Mouse (Mus musculus) lung, postnatal 14 days (tissue): ENCODE results near the gene Usp3.
A peak's percentile ranks its signal among the peaks of the same experiment; 100 is the strongest.

Experiments
- DNase-seq: peaks from one replicate; pipeline ENCODE4 v3.0.0; 2021

Gene Usp3

GRCm38 (mm10) chr9:66592708-66593612, at the start of gene Usp3:
Gene Usp3, minus strand, starts transcription at chr9:66593142.
- DNase-seq = peak; percentile 97

- DNase-seq = no peak
These were observed 47.5 kb upstream of the Usp3 start for GRCm38 (mm10) chr9:66640491-66640890.

DNA sequence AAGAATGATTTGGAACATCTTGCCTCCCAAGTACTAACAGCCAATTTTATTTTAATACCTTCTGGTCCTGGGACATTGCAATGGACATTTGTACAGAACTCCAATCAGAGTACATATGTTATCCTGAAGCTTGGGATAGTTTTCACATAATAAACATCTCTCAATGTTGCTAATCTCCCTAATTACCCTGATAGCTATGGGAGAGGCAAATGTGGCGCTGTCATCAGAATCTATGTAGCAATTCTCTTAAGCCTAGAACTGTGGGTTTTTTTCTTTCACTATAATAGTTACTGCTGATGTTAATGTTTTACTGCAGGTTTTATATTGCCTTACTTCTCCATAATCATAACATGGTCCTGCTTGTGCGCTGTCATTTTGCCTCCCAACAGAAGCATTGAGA, 46.7 kb upstream of the Usp3 start:
- no peak for DNase-seq

DNA sequence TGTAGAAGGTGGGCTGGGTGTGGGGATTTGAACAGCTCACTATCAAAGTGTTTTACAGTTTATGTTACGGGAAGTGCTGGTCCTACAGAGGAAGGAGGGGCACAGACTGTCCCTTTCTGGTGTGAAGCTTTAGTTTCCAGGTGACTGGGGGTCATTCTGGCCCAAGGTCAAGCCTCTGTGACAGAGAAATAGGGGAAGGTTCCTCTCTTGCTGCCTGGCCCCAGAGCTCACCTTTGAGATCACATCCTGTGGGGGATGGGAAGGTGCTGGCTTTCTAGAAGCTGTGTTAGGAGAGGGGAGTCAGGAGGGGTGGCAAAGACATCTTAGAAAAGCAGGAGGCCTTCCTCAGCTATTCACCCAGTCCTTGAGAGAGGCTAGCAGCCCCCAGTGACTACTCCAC, 39.5 kb upstream of the Usp3 start:
- no peak for DNase-seq

DNA sequence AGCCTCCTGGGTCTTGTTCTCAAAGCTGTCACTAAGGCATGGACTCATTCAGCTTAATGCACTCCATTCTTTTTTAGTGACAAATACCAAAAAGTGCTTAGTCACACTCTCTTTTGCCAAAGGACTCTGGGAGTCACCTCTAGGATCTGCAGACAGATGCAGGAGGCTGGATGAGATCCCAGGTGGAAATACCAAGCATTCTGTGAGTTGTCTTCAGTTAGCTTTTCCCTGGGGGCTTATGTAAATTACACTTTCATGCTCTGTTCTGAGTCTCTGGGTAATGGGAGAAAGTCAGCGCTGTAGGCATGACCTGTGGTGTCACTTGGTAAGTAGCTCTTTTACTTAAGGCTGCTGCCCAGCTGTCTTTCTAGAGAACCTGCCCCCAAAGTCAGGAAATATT, 38.0 kb upstream of the Usp3 start:
- DNase-seq = no peak

- peak; percentile 36 for DNase-seq
These were observed 33.7 kb upstream of the Usp3 start for GRCm38 (mm10) chr9:66626661-66627060.

DNA sequence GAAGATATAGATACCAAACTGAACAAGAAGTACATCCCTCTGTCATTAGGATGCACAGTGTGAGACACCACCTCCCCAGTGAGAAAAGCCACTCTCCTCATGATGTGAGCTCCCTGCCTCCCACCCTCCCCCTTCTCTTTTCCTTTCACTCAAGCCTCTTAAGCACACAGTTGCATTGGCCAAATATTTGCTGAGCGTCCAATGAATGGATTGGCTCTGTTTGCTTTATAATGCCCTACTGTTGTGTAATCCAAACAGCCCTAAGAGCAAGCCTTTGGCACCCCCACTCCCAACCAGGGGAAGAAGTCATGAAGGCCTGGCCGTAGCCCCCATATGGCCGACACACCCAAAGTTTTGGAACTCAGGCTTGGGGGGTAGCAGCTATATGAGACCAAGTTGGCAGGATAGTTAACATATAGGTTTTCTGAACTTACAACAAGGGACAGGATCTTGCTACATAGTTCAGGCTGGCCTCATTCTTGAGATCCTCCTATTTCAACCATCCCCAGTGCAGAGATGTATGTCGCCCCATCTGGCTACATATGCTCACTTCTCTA, 33.1 kb upstream of the Usp3 start:
- DNase-seq = no peak

- no peak for DNase-seq
These were observed 31.9 kb upstream of the Usp3 start for GRCm38 (mm10) chr9:66624873-66625272.

DNA sequence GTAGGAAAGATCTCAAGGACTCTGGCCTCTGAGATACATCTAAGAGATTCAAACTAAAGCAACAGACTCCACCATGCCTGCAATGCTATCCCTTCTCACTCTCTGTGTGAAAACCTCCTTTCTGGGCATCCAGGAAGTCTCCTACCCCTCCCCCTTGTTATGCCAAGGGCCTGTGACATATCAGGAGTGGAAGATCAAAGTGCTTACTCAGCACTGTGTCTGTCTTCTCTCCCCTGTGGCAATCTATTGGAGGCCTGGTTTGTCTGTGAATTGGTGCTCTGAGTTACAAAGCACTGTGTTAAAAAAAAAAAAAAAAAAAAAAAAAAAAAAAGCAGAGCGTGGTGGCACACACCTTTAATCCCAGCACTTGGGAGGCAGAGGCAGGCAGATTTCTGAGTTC, 30.7 kb upstream of the Usp3 start:
- DNase-seq = no peak

DNA sequence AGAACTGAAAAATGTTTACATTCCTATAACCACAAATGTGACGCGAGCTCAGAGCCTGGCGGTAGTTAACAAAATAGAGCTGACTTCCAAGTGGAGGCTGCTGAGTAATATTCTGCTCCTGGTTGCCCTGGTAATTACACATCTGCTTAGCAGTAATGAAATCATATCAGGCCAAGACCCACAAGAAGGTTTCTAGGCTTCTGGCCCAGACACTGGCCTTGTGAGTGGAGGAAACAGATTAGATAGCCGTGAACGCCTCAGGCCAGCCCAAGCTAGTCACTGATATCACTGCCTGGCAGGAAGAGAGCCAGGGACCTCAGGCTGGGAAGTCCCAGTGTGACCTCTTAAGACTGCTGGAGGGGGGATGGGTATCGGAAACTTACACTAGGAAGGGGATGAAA, 27.6 kb upstream of the Usp3 start:
- DNase-seq = peak; percentile 53

DNA sequence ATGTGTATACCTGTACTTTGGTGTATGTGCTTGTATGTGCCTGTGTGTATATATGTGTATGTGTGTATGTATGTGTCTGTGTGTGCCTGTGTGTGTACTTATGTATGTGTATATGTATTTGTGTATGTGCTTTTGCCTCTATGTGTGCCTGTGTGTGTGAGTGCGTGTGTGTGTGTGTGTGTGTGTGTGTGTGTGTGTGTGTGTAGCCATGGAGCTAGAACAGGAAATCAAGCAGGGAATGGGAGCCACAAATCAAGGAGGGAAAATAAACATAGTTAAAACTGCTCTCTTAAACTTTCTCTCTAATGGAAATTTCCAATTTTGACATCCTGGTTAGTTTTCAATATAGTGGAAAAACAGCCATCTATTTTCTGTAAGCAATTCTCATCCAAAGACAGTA, 27.1 kb upstream of the Usp3 start:
- no peak for DNase-seq

GRCm38 (mm10) chr9:66617812-66618211, 24.9 kb upstream of the Usp3 start:
- DNase-seq = no peak

DNA sequence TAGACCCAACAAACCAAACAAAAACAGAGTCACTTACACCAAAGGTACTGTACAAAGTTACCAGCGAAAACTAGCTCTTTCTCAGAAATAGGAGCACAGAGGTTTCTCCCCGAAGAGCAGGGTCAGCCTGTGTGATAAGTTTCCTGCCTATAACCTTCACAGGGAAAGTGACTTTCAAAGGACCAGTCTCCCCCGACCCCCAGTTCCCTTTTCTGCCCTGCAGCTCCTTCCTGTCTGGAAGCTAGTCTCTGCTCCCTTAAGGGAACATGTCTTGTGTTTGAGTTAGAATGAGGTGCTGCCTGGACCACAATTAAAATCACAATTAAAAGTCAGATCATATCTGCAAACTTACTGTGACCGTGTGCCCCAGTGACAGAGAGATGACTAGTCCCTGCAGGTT, 23.9 kb upstream of the Usp3 start:
- DNase-seq = no peak

DNA sequence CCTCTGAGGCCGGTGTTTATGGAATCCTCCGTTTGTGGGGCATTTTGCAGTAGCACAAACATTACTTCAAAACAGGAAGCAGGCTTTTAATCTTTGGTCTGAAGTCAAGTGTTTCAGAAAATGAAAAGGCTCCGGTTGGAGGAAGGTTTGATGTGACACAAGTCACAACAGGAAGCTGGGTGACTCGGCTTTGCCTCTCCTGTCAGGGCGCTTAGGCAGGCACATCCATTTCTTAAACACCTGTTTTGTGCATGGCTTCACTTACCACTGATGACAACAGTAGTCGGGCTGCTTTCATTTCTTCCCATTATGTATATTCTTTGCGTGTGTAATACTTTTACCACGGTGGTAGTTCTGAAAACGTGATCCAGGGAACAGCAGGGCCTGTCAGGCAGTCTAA, 22.2 kb upstream of the Usp3 start:
- no peak for DNase-seq

DNA sequence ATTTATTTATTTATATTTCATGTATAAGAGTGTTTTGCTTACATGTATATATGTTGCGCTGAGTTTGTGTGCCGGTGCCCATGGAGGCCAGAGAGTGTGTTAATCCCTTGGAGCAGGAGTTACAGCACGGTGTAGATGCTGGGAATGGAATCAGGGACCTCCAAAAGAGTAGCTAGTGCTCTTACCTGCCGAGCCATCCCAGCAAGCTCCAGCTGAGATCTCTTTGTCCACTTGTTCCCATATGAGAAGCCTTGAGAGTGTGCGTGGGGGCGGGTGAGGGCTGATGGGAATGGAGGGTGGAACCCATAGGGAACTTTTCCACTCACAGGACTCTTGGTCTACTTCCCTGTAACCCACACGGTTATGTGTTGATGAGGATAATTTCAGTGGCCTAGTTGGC, 21.6 kb upstream of the Usp3 start:
- no peak for DNase-seq

DNA sequence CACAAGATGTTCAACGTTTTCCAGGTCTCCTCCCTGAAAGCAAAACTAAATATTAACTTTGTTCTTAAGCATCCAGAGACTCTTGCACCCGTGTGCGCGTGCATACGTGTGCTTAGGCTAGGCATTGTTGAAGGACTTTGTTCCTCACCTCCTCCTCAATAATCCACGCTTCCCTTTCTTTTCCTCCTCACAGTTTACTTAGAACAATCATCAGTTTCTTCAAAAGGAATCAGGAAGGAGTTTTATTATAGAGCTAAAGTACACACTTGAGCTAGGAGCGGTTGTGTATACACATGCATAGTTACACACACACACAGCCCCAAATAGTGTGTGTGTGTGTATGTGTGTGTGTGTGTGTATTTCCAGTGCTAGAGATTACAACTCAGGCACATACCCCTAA, 20.7 kb upstream of the Usp3 start:
- DNase-seq = no peak

GRCm38 (mm10) chr9:66611478-66612093, 18.6 kb upstream of the Usp3 start:
- peak; percentile 96 for DNase-seq

- no peak for DNase-seq
These were observed 15.9 kb upstream of the Usp3 start for GRCm38 (mm10) chr9:66608817-66609345.

GRCm38 (mm10) chr9:66606851-66607250, 13.9 kb upstream of the Usp3 start:
- no peak for DNase-seq

DNA sequence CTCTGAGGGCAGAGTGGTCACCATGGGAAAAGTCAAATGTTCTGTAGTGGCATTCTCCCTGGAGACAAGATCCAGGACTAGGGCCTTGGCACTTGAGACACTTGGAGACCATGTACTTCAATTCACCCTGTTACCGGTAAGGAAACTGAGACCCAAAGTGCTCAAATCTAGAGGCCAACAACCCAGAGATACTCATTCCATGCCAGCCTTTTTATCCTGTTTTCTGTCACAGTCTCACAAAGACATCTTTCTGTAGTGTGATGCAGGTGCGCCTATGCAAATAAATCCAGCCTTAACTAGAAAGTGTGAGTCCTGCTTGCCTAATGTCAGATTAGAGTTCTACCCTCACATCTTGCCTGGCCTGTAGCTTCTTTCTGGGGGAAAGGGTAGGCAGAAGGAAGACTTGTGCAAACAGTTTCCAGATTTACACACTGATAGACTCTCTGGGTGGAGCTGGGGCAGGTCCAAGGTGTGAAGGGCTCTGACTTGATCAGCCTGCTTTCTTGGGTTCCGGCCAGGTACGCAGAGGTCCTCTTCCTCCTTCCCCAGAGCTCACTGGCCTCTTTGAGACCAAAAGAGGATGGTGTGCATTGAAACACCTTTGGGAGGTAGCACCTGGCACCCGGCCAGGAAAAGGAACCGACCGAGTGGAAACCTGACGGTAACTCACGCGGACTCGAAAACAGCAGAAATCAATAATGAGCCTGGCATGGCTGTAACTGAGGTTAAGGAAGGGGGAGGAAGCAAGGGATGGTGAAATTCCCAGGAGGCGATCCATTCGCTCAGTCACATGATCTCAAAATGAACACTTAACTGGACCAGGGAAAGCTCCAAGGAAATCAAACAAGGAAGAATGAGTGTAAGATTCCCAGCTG, 13.2 kb upstream of the Usp3 start:
- DNase-seq = peak; percentile 49

DNA sequence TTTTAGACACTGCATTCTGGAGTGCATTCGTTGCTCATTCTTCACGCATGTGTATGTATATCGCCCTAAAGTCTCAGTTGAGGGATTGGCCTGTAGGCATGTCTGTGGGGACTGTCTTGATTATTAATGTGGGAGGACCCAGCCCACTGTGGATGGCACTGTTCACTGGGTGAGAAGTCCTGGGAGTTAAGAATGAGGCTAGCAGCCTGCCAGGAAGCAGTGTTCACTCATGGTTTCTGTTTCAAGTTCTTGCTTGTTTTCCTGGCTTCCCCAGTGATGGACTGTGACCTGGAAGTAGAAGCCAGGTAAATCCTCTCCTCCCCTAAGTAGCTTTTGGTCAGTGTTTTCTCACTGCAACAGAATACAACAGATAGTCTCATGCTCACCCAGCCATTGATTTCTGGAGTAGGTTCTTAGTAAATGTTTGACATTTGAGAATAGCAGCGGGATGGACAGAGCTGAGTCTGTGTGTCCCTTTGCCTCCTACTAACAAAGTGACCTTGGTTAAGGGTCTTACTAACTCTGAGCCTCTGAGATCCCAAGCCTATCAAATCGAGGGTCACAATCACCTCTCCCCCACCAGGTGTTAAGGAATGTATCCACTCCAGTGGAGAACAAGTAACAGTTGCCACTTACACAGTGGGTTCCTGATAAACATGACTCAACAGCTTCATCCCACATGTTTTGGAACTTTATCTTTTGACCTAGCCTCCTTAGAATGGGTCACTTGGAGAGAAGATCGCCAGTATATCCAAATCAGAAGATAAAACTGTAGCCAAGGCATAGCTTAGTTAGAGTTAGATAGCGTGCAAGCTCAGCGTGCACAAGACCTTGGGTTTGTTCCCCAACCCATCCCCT, 11.6 kb upstream of the Usp3 start:
- DNase-seq = no peak

DNA sequence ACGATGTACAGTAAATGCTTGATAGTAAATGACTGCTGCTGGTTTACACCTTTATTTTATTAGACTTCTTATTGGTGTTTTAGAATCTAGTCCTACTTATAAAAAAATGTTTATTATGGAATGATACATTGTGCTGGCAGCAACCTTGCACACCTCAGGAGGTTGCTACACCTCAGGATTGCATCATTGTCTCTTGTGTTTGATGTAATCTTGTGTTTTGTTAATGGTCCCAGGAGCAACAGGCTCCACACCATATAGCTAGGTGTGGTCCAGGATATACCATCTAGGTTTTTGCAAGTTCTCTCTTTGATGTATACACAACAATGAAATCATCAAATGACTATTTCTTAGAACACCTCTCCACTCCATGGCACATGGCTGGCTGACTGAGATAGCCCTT, 11.0 kb upstream of the Usp3 start:
- no peak for DNase-seq
